Mouse (Mus musculus) megakaryocyte, embryonic 14.5 days (primary cell): Measurements from ENCODE around the gene Shc1.

Experiments
- FLI1 ChIP-seq: IDR thresholded peaks from 2 replicates; pipeline ENCODE4 v1.6.1; 2012; ENCODE audit warnings: low read length, inconsistent platforms, mixed read lengths
- GATA1 ChIP-seq: IDR thresholded peaks from 3 replicates; pipeline ENCODE4 v1.6.1; 2012; ENCODE audit warnings: mixed read lengths, low read length, inconsistent platforms, borderline replicate concordance

- TF ChIP-seq FLI1 (no peak), GATA1 (no peak)
Measured at GRCm38 (mm10) chr3:89395419-89395805, 22.8 kb upstream of the Shc1 start.
